Mouse (Mus musculus) retina, embryonic 14.5 days (tissue): ENCODE results near the gene Elp5.
"Not testable (repeated sequence)": the region's sequence is repeated elsewhere in the genome, so short reads cannot be mapped to it uniquely, and the experiment has no call there.

Experiments used
- DNase-seq: peaks from one replicate; pipeline ENCODE4 v3.0.0-alpha.2; 2015; ENCODE audit warnings: low spot score

The Elp5 gene

DNA sequence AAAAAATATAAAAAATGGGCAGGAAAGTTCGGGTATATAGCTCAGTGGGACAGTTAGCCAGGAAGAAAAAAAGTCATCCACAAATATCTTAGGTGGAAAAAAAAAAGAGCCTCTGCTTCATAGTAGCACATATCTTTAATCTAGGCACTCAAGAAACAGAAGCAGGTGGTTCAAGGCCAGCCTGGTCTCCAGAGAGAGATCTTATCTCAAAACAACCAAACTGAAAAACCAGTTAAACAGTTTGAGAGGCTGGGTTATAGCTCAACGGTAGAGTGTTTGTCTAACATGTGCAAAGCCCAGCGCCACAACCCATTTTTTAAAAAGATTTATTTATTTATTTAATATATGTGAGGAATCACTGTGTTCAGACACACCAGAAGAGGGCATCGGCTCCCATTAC lies 49.3 kb downstream of the Elp5 start:
- DNase-seq, result no peak

GRCm38 (mm10) chr11:69932254-69932653 lies 50.1 kb downstream of the Elp5 start:
- DNase-seq, result peak; percentile 23

GRCm38 (mm10) chr11:69931769-69932168 lies 50.5 kb downstream of the Elp5 start:
- no peak for DNase-seq

DNA sequence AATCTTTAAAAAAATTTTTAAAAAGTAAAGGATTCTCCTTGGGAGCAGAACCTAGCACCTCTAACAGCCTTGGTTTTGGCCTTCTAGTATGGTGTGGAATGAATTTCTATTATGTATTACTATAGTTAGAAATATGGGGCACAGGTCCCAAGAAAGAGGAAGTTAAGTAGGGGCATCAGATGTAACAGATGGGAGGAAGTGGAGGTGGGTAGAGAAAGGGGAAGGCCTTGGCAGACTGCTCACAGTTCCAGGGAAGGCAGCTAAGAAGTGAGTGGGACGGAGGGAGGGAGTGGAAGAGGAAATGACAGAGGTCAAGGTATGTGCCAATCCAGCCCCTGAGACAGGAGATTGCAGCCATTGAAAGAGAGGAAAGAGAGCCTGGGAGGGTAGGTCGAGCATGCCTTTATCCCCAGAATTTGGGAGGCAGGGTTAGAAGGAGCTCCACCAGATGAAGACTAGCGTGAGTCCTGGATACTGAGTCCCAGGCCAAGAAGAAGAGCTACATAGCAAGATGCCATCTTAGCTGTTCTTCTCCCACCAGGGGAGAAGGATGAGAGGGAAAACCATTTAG lies 51.3 kb downstream of the Elp5 start:
- no peak for DNase-seq

DNA sequence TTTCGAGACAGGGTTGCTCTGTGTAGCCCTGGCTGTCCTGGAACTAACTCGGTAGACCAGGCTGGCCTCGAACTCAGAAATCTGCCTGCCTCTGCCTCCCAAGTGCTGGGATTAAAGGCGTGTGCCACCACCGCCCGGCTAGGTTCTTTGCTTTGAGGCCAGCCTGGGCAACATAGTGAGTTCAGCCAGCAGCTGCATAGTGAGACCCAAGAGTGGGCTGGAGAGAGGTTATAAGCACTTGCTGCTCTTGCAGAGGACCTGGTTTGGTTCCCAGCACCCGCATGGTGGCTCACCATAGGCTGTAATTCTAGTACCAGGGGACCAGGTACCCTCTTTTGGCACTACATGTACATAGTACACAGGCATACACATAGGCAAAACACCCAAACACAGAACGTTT lies 52.1 kb downstream of the Elp5 start:
- not testable (repeated sequence) for DNase-seq

GRCm38 (mm10) chr11:69929712-69930111 lies 52.6 kb downstream of the Elp5 start:
- no peak for DNase-seq

- no peak for DNase-seq
These were observed 54.8 kb downstream of the Elp5 start for GRCm38 (mm10) chr11:69927501-69927900.

DNA sequence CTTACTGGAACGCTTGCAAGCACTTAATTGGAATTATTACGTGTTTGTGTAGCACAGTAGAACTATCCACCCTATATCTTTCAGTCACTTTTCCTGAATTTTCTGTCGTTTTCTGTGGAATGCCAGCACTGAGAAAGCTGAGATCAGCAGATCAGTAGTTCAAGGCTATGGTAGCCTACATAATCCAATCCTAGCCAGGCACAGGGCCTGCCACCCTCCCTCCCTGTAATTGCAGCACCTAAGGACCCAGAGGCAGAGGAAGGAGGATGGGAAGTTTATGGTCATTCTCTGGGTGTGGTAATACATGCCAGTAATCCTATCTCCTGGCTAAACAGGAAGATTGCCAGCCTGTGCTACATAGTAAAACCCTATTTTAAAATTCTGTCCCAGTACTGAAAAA lies 59.5 kb downstream of the Elp5 start:
- DNase-seq, result no peak

- DNase-seq, result no peak
These were observed 60.1 kb downstream of the Elp5 start for GRCm38 (mm10) chr11:69922012-69922756.

- DNase-seq, result peak; percentile 100
These were observed 61.0 kb downstream of the Elp5 start, which contains the start of gene Eif5a for GRCm38 (mm10) chr11:69921114-69922011. Eif5a (minus strand) TSS chr11:69921958.

DNA sequence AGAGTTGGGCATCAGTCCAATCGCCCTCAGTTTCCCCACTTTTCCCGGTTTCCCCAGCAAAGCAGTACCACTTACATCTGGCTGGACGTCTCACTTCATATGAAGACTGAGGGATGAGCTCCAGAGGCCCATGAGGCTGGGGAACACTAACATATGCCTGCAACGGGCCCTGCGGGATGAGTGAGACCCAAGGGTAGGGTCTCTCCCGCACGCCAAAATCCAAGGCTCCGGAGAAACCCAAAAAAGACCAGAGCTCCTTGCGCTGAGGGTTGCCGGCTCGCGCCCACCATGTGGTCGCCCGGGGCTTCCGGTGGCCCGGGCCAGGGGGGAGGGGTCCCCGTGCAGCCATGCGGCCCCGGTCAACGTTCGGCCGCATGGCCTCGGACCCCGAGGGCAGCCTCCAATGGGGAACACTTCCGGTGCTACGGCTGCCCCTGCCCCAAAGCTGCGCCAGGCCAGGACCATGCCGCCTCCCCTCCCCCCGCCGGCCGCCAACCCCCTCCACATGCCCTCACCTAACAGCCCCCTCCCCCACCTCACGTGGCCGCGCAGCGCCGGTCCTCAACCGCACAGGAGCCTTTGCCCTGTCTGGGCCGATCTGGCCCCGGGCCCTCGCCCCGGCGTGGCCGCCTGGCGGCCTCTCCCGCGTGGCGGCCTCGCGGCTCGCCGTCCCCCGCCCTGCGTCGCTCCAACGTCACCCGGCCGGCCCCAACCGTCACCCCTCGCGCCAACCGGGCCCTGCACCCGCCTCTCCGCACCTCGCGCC lies 61.9 kb downstream of the Elp5 start:
- DNase-seq, result peak; percentile 42

- peak; percentile 74 for DNase-seq
These were observed 62.6 kb downstream of the Elp5 start for GRCm38 (mm10) chr11:69919661-69920265.

GRCm38 (mm10) chr11:69919053-69919452 lies 63.3 kb downstream of the Elp5 start:
- DNase-seq, result no peak
